Mouse (Mus musculus) CH12.LX (cell line): ENCODE measurements around the gene Pkd2l1. TPM values are rescaled to one million over a fixed set of nuclear protein-coding genes. Genes with fewer than 3 reads are reported as not detected.

Experiments
- DNase-seq: peaks from one replicate; pipeline ENCODE4 v3.0.0-alpha.2; 2013; ENCODE audit errors: extremely low read depth
- H3K27ac ChIP-seq: 2 replicates; pipeline ENCODE4 v1.5.1; 2012; ENCODE audit warnings: low read depth, mild to moderate bottlenecking, control low read depth, moderate library complexity; ENCODE audit not compliant: insufficient read depth
- H3K27me3 ChIP-seq: replicated peaks from 2 replicates; pipeline ENCODE3; 2012; ENCODE audit warnings: inconsistent platforms
- H3K36me3 ChIP-seq, 2 experiments: replicated peaks in 1 of 2; 2 replicates each; pipeline versions ENCODE3 to v1.6.1; 2012; ENCODE audit warnings: inconsistent platforms in 1 of 2, low read length in 1 of 2, mild to moderate bottlenecking in 1 of 2, mixed read lengths in 1 of 2, moderate library complexity in 1 of 2; ENCODE audit not compliant: control insufficient read depth in 1 of 2, insufficient read depth in 1 of 2
- H3K4me1 ChIP-seq, 2 experiments: 2 replicates each; pipeline ENCODE4 v1.6.1; 2012; ENCODE audit warnings: inconsistent platforms in 1 of 2, moderate library complexity in 1 of 2; ENCODE audit not compliant: insufficient read depth in 2 of 2, control insufficient read depth in 1 of 2
- H3K4me2 ChIP-seq: 2 replicates; pipeline ENCODE4 v1.6.1; 2012; ENCODE audit warnings: low read depth, mild to moderate bottlenecking, control low read depth; ENCODE audit not compliant: poor library complexity, insufficient read depth, severe bottlenecking
- H3K4me3 ChIP-seq, 3 experiments: fragments of 150-350 bp in 1 of 3; sonication (generic) in 1 of 3; replicated peaks in 1 of 3; 2 replicates each; pipeline versions ENCODE3 to v1.5.1; 2011 to 2012; ENCODE audit warnings: low read depth in 2 of 3, low read length in 2 of 3, mild to moderate bottlenecking in 2 of 3, moderate library complexity in 2 of 3, control low read depth in 1 of 3, improper control_type of control experiment in 1 of 3, inconsistent platforms in 1 of 3, mixed read lengths in 1 of 3; ENCODE audit not compliant: poor library complexity in 1 of 3
- H3K79me2 ChIP-seq: replicated peaks from 2 replicates; pipeline ENCODE4 v1.6.1; 2012; ENCODE audit warnings: mild to moderate bottlenecking, moderate library complexity; ENCODE audit not compliant: control insufficient read depth, poor library complexity, insufficient read depth, severe bottlenecking; ENCODE audit errors: extremely low read depth
- H3K9ac ChIP-seq: 2 replicates; pipeline ENCODE4 v1.6.1; 2012; ENCODE audit warnings: low read depth, mild to moderate bottlenecking, control low read depth, moderate library complexity; ENCODE audit not compliant: insufficient read depth
- H3K9me3 ChIP-seq: replicated peaks from 2 replicates; pipeline ENCODE3; 2012; ENCODE audit warnings: low read length, inconsistent platforms, mixed read lengths
- CHD1 ChIP-seq: IDR thresholded peaks from 2 replicates; pipeline ENCODE4 v1.6.1; 2012; ENCODE audit warnings: low read depth, low read length, improper control_type of control experiment, inconsistent platforms
- CHD2 ChIP-seq: IDR thresholded peaks from 2 replicates; pipeline ENCODE4 v1.6.1; 2011; ENCODE audit warnings: low read length, improper control_type of control experiment
- CTCF ChIP-seq, 2 experiments: IDR thresholded peaks in 1 of 2; conservative IDR thresholded peaks in 1 of 2; 2 replicates each; pipeline ENCODE4 v1.5.1; 2011 to 2012; ENCODE audit warnings: low read depth in 2 of 2, low read length in 2 of 2, improper control_type of control experiment in 1 of 2, inconsistent platforms in 1 of 2, mild to moderate bottlenecking in 1 of 2, moderate library complexity in 1 of 2
- ELF1 ChIP-seq: IDR thresholded peaks from 2 replicates; pipeline ENCODE4 v1.6.1; 2014; ENCODE audit warnings: low read depth, mild to moderate bottlenecking, inconsistent platforms, low read length, improper control_type of control experiment
- EP300 ChIP-seq: IDR thresholded peaks from 2 replicates; pipeline ENCODE4 v1.6.1; 2011; ENCODE audit warnings: low read length, improper control_type of control experiment
- GABPA ChIP-seq: IDR thresholded peaks from 2 replicates; pipeline ENCODE4 v1.6.1; 2012; ENCODE audit warnings: low read depth, low read length, improper control_type of control experiment, inconsistent platforms; ENCODE audit not compliant: insufficient replicate concordance
- HCFC1 ChIP-seq: IDR thresholded peaks from 2 replicates; pipeline ENCODE4 v1.6.1; 2012; ENCODE audit warnings: low read depth, mild to moderate bottlenecking, inconsistent platforms, low read length, improper control_type of control experiment
- IRF4 ChIP-seq: IDR thresholded peaks from 2 replicates; pipeline ENCODE4 v1.6.1; 2014; ENCODE audit warnings: low read depth, mild to moderate bottlenecking, inconsistent platforms, low read length, improper control_type of control experiment
- JUN ChIP-seq: IDR thresholded peaks from 2 replicates; pipeline ENCODE4 v1.6.1; 2011; ENCODE audit warnings: low read depth, mild to moderate bottlenecking, low read length, improper control_type of control experiment, moderate library complexity; ENCODE audit not compliant: insufficient read depth
- JUND ChIP-seq: conservative IDR thresholded peaks from 2 replicates; pipeline ENCODE4 v1.6.1; 2011; ENCODE audit warnings: low read depth, low read length, improper control_type of control experiment
- MAFK ChIP-seq: IDR thresholded peaks from 2 replicates; pipeline ENCODE4 v1.6.1; 2011; ENCODE audit warnings: low read length, improper control_type of control experiment; ENCODE audit not compliant: insufficient replicate concordance
- MAZ ChIP-seq: IDR thresholded peaks from 2 replicates; pipeline ENCODE4 v1.6.1; 2012; ENCODE audit warnings: low read depth, mild to moderate bottlenecking, inconsistent platforms, low read length, improper control_type of control experiment, moderate library complexity
- NELFE ChIP-seq: IDR thresholded peaks from 2 replicates; pipeline ENCODE4 v1.6.1; 2011; ENCODE audit warnings: low read depth, low read length, improper control_type of control experiment
- PAX5 ChIP-seq: IDR thresholded peaks from 2 replicates; pipeline ENCODE4 v1.6.1; 2012; ENCODE audit warnings: low read length, inconsistent platforms, mixed read lengths
- POLR2A ChIP-seq: IDR thresholded peaks from 2 replicates; pipeline ENCODE4 v1.6.1; 2011; ENCODE audit warnings: low read depth, mild to moderate bottlenecking, improper control_type of control experiment, low read length
- POLR2AphosphoS2 ChIP-seq: IDR thresholded peaks from 2 replicates; pipeline ENCODE4 v1.6.1; 2011; ENCODE audit warnings: low read depth, low read length, improper control_type of control experiment
- RAD21 ChIP-seq: IDR thresholded peaks from 2 replicates; pipeline ENCODE4 v1.6.1; 2011; ENCODE audit warnings: low read depth, mild to moderate bottlenecking, low read length, improper control_type of control experiment, moderate library complexity
- RCOR1 ChIP-seq: conservative IDR thresholded peaks from 2 replicates; pipeline ENCODE4 v1.6.1; 2012; ENCODE audit warnings: low read depth, mild to moderate bottlenecking, inconsistent platforms, low read length, improper control_type of control experiment
- SMC3 ChIP-seq: IDR thresholded peaks from 2 replicates; pipeline ENCODE4 v1.6.1; 2011; ENCODE audit warnings: low read depth, low read length, improper control_type of control experiment
- UBTF ChIP-seq: IDR thresholded peaks from 2 replicates; pipeline ENCODE4 v1.6.1; 2012; ENCODE audit warnings: low read depth, mild to moderate bottlenecking, inconsistent platforms, low read length, improper control_type of control experiment, moderate library complexity
- USF1 ChIP-seq: IDR thresholded peaks from 2 replicates; pipeline ENCODE4 v1.6.1; 2014; ENCODE audit warnings: low read depth, mild to moderate bottlenecking, inconsistent platforms, low read length, improper control_type of control experiment
- USF2 ChIP-seq: conservative IDR thresholded peaks from 2 replicates; pipeline ENCODE4 v1.6.1; 2011; ENCODE audit warnings: low read depth, low read length, improper control_type of control experiment
- ZMIZ1 ChIP-seq: IDR thresholded peaks from 2 replicates; pipeline ENCODE4 v1.6.1; 2012; ENCODE audit warnings: low read depth, mild to moderate bottlenecking, inconsistent platforms, low read length, improper control_type of control experiment
- ZNF384 ChIP-seq: IDR thresholded peaks from 2 replicates; pipeline ENCODE4 v1.6.1; 2012; ENCODE audit warnings: low read depth, low read length, improper control_type of control experiment, inconsistent platforms
- dilution Hi-C: fragments of 300-500 bp; cut with MboI; formaldehyde crosslinking; loops from 2 replicates; pipeline ENCODE4 v1.14.3; 2020; ENCODE audit warnings: low sequenced_read_pairs; ENCODE audit not compliant: extremely low pct_unique_long_range_greater_than_20kb, extremely low pct_ligation_motif_present
- in situ Hi-C: fragments of 300-500 bp; cut with MboI; formaldehyde crosslinking; loops from 3 replicates; pipeline ENCODE4 v1.14.3; 2019; ENCODE audit warnings: low sequenced_read_pairs, low pct_ligation_motif_present, low pct_unique_long_range_greater_than_20kb, mixed read lengths
- polyA plus RNA-seq: library from polyadenylated mRNA; unstranded; fragments of >175 nt; gene quantifications from 2 replicates; pipeline ENCODE4 v1.2.1, GENCODE M21; 2012; ENCODE audit warnings: low read depth; ENCODE audit not compliant: insufficient read length
- total RNA-seq, 2 experiments: library from RNA; depleted of rRNA; stranded (reverse); fragments of 300-350 nt in 1 of 2; fragments of >200 nt in 1 of 2; gene quantifications; 2 replicates each; pipeline ENCODE4 v1.2.3; 2012 to 2014

Gene Pkd2l1
- total and polyA plus RNA-seq, 3 experiments: 0.04 to 0.07 TPM; not detected in 1

DNA sequence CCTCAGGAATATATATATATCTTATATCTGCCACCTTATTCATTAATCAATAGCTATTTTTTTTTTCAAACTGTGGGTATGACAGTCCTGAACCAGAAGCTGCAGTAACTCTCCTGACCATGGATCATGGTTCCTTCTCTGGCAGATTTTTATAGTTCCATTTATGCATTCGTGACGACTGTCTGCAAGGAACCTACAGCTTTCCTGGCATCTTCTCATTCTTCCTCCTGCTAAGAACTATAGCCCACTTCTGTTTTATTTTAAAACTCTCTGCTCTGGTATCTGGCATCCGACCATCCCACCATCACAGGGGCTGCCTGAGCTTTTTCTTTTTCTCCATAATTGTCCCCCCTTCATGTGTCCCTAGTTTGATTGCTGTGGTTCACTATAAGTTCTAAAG is 38.0 kb upstream of the Pkd2l1 start:
- DNase-seq: no peak
- Histone ChIP-seq H3K9ac (no peak overlapping the region), H3K36me3 (no peaks in the 10 kb centered on the region), H3K4me3 (no peak overlapping the region), H3K79me2 (no peaks in the 10 kb centered on the region), H3K9me3 (no peaks in the 10 kb centered on the region), H3K4me1 (no peaks in the 10 kb centered on the region), H3K4me2 (no peak overlapping the region), H3K27ac (no peak overlapping the region), H3K27me3 (peaks cover 7% of the 10 kb centered on the region)
- in situ Hi-C loops: no loop called here
- dilution Hi-C loops: no loop called here
- no peak for TF ChIP-seq ELF1
- TF ChIP-seq EP300: no peak
- TF ChIP-seq GABPA: no peak
- TF ChIP-seq USF1: no peak
- TF ChIP-seq CHD1: no peak
- TF ChIP-seq SMC3: no peak
- no peak for TF ChIP-seq HCFC1
- no peak for TF ChIP-seq POLR2AphosphoS2
- TF ChIP-seq MAFK: no peak
- TF ChIP-seq USF2: no peak
- TF ChIP-seq ZMIZ1: no peak

- TF ChIP-seq IRF4 (no peak), USF1 (no peak), CHD2 (no peak), RAD21 (no peak), UBTF (no peak), ZNF384 (no peak), MAZ (no peak), NELFE (no peak), POLR2A (no peak), RCOR1 (no peak), JUN (no peak), HCFC1 (no peak), JUND (no peak), CTCF (conservative IDR thresholded peaks at IDR 0.05 in 1 of 2, IDR thresholded peaks at IDR 0.05 in 1 of 2; ENCODE audit: low read depth in 2 of 2, low read length in 2 of 2) (no peak), PAX5 (no peak), GABPA (no peak)
- TF ChIP-seq, all 38 proteins: peak for 0
- no peak for DNase-seq
- in situ Hi-C loops: no loop called here
- Histone ChIP-seq H3K79me2 (no peaks in the 10 kb centered on the region), H3K27me3 (peaks cover 8% of the 10 kb centered on the region), H3K27ac (no peak overlapping the region), H3K4me3 (no peak overlapping the region), H3K9ac (no peak overlapping the region), H3K36me3 (no peaks in the 10 kb centered on the region), H3K4me2 (no peak overlapping the region), H3K9me3 (no peaks in the 10 kb centered on the region), H3K4me1 (no peaks in the 10 kb centered on the region)
- dilution Hi-C loops: no loop called here
Measured at GRCm38 (mm10) chr19:44229776-44230175, 37.5 kb upstream of the Pkd2l1 start.
